Mouse (Mus musculus): Measurements from ENCODE around the gene Timm50. TPM values are rescaled to one million over a fixed set of nuclear protein-coding genes. Genes with fewer than 3 reads are reported as not detected.

Timm50 gene
- 50.0 TPM for polyA plus RNA-seq (2017; shearing (Covaris generic))

DNA sequence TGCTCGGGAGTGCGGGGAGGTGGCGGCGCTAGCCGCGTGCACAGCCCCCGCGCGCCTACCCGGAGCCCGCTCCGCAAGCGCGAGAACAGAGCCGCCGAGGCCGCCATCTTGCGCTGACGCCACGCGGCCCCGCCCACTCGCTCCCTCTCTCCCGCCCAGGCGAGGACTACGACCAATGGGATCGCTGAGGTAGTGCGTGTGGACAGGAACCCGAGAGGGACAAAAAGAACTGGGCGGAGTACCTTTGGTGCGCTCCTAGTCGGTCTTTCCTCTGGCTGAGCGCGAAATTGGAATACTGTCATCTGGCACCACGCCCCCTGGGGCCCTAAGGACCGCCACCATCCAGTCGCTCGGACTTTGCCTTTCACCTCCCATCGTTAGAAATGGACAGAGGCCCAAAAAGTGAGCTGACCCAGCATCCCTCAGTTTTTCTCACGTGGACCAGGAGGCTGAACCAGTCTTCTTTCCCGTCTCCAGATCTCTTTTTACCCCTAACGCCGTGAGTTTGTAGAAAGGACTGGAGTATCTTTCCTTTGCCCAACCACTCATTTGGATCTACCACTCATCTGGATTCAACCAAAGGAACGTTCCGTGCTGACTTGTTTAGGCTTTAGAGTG, at the start of gene Timm50:
Gene Timm50, minus strand, starts transcription at position 147 of the 618 bp plus-strand sequence.

DNA sequence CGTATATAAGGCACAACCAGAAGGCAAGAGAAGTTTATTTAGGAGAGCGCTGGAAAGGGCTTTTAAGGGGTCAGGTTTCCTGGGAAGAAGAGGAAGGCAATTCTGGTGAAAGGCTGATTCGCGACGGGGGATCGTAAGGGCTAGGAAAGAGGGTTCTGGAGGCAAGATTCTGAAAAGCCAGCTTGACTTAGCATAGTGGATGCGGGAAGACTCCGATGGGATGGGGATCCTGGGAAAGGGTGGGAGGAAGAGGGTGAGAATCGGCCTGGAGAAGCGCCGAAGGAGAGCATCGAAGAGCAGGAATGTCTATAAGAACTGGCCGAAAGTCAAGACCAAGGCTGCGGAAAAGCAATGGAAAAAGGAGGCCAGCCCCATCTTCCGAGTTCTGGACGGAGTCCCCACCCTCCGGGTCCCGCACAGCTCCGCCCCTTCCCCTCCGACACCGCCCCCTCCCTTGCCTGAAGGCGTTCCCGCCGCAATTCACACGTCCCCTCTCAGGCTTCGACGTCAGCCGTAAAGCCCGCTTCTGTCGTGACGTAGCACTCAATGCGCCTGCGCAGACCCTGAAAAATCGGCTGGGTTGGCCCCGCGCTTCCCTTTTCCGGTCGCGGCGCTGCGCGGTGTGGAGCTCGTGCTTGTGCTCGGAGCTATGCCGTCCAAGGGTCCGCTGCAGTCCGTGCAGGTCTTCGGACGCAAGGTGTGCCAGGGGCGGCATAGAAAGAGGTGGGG, 38.4 kb upstream of the Timm50 start, which contains the start of gene Rps16:
Gene Rps16, plus strand, starts transcription at position 498 of the 729 bp plus-strand sequence.

DNA sequence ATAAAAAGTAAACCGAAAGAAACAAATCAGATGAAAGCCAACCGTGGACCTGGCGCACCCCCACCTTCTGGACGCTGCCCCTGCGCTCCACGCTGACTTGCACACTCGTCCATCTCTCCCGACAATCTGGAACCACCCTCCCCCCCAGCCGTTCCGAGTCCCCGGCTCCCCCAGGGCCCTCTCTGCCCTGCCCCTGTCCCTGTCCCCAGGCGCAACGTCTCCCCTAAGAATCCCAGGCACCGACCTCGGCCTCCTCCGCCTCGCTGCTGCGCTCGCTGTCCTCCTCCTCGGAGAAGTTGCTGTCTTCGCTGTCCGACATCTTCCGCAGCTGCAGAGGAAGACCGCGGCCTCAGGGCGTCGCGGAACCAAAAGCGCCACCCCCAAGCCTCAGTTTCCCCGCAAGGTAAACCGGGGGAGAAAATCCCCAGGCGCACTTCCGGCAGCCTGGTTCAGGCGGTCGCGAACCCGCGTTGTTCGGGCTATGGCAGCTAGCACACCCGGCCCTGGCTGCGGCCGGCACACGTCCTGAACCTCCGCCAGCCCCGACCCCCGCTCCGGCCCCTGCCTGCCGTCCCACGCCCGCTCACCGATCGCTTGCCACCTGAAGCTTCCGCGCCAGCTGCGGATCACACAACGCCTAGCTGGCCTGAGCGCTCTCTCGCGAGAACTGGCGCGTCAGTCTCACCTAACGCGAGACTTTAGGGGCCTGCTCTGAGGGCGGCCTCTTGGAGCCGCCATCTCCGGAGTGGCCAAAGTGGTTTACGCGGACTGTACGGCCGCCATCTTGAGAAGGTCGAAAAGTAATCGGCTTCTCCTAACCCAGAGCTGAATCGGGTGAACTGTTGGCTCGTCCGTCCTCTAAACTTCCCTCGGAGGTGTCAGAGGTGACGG, 26.5 kb upstream of the Timm50 start, which contains the start of gene Supt5:
Gene Supt5, minus strand, starts transcription at position 639 of the 891 bp plus-strand sequence.

DNA sequence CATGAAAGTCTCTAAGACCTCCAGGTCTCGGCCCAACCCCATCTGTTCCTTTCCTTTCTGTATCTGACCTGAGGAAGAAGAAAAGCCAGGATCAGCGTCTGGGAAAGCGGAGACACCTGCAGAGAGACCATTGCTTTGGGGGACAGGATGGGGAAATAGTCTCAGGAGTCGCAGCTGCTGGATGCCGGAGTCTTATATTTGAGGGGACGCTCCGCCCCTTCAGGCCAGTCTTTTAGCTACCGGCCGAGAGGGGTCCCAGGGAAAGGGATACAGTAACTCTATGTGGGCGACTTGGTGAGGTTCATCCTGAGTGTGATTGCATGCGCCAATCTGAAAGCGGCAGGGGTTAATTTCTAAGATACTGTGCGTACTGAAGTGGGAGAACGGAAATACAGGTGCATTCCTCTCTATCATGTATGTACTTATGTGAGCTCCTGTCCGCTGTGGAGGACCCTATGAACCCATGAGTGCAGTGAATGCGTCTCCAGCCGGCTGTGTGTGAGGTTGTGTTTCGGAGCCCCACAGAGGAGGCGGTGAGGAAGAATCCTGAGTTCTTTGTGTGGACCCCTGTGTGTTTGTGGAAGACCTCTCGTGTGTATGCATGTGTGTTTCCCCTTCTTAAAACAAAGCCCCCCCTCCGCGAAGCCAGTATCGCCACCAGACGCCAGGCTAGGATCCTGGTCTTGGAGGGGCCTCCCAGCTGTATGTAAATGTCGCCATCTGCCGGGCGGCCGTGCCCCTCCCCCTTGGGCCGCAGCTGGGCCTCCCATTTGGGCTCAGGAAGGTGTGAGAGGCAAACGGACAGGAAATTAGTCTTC, 10.0 kb downstream of the Timm50 start, which contains the start of gene Dll3:
Gene Dll3, minus strand, starts transcription at position 623 of the 818 bp plus-strand sequence.

DNA sequence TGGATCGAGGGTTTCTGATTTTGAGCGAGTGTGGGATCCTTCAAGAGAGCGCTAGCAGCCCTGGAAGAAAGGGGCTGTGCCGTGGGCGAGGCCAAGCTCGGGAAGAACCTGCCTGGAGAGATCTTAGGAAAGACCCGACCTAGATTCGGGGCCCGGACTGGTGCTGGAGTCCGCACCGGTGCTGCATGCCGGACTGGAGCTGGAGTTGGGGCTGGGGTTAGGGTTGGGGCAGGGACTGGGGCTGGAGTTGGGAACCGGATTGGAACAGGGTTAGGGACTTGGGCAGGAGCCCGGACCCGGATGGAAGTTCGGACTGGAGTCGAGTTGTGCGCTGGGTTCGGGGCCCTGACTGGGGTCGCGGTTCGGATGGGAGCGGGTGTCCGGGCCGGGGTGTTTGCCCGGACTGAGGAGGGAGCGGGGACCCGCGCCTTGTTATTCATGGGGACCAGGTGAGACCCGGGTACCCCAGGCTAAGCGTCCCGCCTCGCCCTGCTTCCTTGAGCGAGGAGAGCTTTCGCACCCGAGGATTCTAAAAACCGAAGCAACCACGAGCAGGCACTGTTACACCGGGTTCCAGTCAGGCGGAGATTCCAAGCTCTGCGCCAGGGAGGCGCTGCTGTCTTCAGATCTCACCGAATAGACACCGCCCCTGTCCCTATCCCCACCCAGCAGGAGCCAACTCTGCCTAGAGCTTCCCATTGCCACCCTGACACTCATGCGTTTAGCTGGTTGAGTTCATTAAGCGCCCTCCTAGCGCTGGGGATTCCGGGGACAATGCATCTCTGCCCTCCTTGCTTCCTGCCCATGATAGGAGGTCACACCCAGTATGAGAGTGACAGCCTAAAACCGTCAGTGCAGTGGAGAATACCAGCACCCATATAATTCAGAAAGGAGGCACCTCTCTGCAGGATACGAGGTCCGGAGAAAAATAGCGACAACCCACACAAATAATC, 21.0 kb downstream of the Timm50 start, which contains the start of gene Selenov:
Gene Selenov, minus strand, starts transcription at position 549 of the 953 bp plus-strand sequence.

DNA sequence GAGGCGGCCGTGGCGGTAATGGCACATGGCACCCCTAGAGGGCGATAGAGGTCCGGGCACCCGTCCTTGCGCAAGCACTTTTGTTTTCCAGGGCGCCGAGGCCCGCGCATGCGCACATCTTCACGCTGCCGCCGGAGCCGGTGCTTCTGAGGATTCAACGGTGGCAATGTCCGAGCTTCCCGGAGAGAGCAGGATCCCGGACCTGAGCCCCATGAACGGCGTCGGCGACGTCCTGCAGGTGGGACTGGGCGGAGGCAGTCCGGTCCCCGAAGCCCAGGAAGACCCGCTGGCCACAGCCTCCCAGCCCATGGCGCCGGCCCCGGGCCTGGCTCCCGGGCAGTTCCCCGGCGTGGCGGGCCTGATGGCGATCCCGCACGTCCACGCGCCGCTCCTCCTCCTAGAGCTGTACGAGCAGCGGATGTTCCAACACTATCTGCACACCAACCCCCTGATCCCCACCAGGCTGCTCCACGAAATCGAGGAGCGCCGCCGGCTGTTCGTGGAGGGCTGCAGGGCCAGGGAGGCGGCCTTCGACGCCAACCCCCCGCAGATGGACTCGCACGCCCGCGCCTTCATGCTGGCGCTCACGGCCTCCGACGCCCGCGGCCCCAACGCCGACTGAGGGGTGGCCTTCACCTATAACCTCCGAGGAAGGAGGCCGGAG, 34.1 kb downstream of the Timm50 start, which contains the start of gene Eid2b:
Gene Eid2b, plus strand, starts transcription at position 125 of the 664 bp plus-strand sequence.

DNA sequence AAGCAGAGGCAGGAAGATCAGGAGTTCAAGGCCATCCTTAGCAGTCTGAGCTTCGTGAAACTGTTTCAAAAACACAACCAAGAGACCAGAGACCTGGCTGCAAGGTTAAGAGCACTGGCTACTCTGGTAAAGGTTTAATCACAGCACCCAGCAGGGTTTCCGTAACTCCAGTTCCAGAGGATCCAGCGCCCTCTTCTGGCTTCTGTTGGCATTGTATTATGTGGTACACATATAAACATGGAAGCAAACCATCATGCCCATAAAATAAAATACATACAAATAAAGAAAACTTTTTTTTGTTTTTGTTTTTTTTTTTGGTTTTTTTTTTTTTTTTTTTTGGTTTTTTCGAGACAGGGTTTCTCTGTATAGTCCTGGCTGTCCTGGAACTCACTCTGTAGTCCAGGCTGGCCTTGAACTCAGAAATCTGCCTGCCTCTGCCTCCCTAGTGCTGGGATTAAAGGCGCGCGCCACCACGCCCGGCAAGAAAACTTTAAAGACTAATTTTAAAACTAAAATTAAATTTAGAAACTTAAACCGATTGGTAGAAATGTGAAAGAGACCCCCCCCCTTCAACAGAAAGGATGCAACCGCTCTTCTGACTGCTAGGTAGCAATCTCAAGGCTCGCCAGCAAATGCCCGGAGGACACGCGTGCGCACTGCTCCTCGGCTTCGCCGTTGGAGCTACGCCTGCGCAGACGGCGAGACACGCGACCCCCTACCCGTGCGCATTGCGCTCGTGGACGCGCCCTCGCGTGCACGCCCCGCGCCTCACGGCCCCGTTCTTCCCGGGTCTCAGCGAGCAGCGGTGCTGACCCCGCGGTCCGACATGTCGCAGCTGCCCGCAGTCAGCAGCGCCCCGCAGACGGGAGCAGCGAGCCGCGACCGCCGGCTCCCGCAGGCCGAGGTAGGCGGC, 44.5 kb downstream of the Timm50 start, which contains the start of gene Eid2:
Gene Eid2, plus strand, starts transcription at position 753 of the 913 bp plus-strand sequence.

Other genes with a start within 250 kb of the Timm50 start
- gene Fcgbp, start 240.8 kb downstream of the Timm50 start, polyA plus RNA-seq (2017; shearing (Covaris generic)): 0.11 TPM
- gene 9530053A07Rik, start 182.6 kb downstream of the Timm50 start, polyA plus RNA-seq (2017; shearing (Covaris generic)): not detected
- gene Fbl, start 142.4 kb downstream of the Timm50 start, polyA plus RNA-seq (2017; shearing (Covaris generic)): 190 TPM
- gene Dyrk1b, start 132.6 kb downstream of the Timm50 start, polyA plus RNA-seq (2017; shearing (Covaris generic)): 8.8 TPM
- gene Eid2, start 44.2 kb downstream of the Timm50 start, polyA plus RNA-seq (2017; shearing (Covaris generic)): 10.9 TPM
- gene Eid2b, start 34.3 kb downstream of the Timm50 start, polyA plus RNA-seq (2017; shearing (Covaris generic)): 1.2 TPM
- not detected for gene Selenov, start 20.9 kb downstream of the Timm50 start, polyA plus RNA-seq (2017; shearing (Covaris generic))
- not detected for gene Dll3, start 9.8 kb downstream of the Timm50 start, polyA plus RNA-seq (2017; shearing (Covaris generic))
- gene Supt5, start 26.7 kb upstream of the Timm50 start, polyA plus RNA-seq (2017; shearing (Covaris generic)): 178 TPM
- gene Rps16, start 38.6 kb upstream of the Timm50 start, polyA plus RNA-seq (2017; shearing (Covaris generic)): 900 TPM
- 31.8 TPM for gene Plekhg2, start 60.5 kb upstream of the Timm50 start, polyA plus RNA-seq (2017; shearing (Covaris generic))
- 618 TPM for gene Zfp36, start 68.2 kb upstream of the Timm50 start, polyA plus RNA-seq (2017; shearing (Covaris generic))
- gene Med29, start 80.6 kb upstream of the Timm50 start, polyA plus RNA-seq (2017; shearing (Covaris generic)): 18.6 TPM
- gene Paf1, start 80.9 kb upstream of the Timm50 start, polyA plus RNA-seq (2017; shearing (Covaris generic)): 136 TPM
- 536 TPM for gene Gmfg, start 125.4 kb upstream of the Timm50 start, polyA plus RNA-seq (2017; shearing (Covaris generic))
- 1.8 TPM for gene Lrfn1, start 139.9 kb upstream of the Timm50 start, polyA plus RNA-seq (2017; shearing (Covaris generic))
- gene Ifnl2, start 198.4 kb upstream of the Timm50 start, polyA plus RNA-seq (2017; shearing (Covaris generic)): not detected
- gene Ifnl3, start 210.8 kb upstream of the Timm50 start, polyA plus RNA-seq (2017; shearing (Covaris generic)): not detected
- not detected for gene Sycn, start 228.8 kb upstream of the Timm50 start, polyA plus RNA-seq (2017; shearing (Covaris generic))
- 1.3 TPM for gene Nccrp1, start 235.2 kb upstream of the Timm50 start, polyA plus RNA-seq (2017; shearing (Covaris generic))